Mouse (Mus musculus): Measurements from ENCODE around the gene Lyl1. TPM values are rescaled to one million over a fixed set of nuclear protein-coding genes. Genes with fewer than 3 reads are reported as not detected.

Gene Lyl1
- polyA plus RNA-seq, 1 experiment: 0.04 TPM

- no peaks in the 10 kb centered on the region for H3K27me3 ChIP-seq (ENCODE audit: control insufficient read depth, insufficient read depth, insufficient read length)
- no peak overlapping the region for H3ac ChIP-seq (ENCODE audit: control insufficient read depth, insufficient read length, low read depth)
- H3K4me3 ChIP-seq (ENCODE audit: insufficient read depth, poor library complexity, severe bottlenecking): no peak overlapping the region
- no peaks in the 10 kb centered on the region for H3K79me3 ChIP-seq (ENCODE audit: low read depth)
- peaks cover 78% of the 10 kb centered on the region for H3K79me2 ChIP-seq (ENCODE audit: control insufficient read depth, insufficient read depth)
- peaks cover 9% of the 10 kb centered on the region for H3K36me3 ChIP-seq (ENCODE audit: control insufficient read depth, insufficient read depth)
- TF ChIP-seq FOSL1 (IDR thresholded peaks at IDR 0.05; ENCODE audit: insufficient read depth, low read length, poor library complexity, severe bottlenecking) (no peak), USF1 (IDR thresholded peaks at IDR 0.05; ENCODE audit: low read depth) (no peak), CEBPB (IDR thresholded peaks at IDR 0.05; ENCODE audit: low read depth) (no peak), MYOD1 (IDR thresholded peaks at IDR 0.05; ENCODE audit: control insufficient read depth, insufficient read length, low read depth) (no peak), MYOG (IDR thresholded peaks at IDR 0.05; ENCODE audit: control insufficient read depth, extremely low read depth, insufficient read length) (no peak), CTCF (IDR thresholded peaks at IDR 0.05; ENCODE audit: control insufficient read depth, insufficient read depth, insufficient read length) (no peak), MAX (IDR thresholded peaks at IDR 0.05) (no peak)
Measured at GRCm38 (mm10) chr8:84738266-84738665, 37.0 kb downstream of the Lyl1 start.

GRCm38 (mm10) chr8:84738715-84739400 lies 37.6 kb downstream of the Lyl1 start:
- H3ac ChIP-seq (ENCODE audit: control insufficient read depth, insufficient read length, low read depth): no peak overlapping the region
- H3K36me3 ChIP-seq (ENCODE audit: control insufficient read depth, insufficient read depth): peaks cover 9% of the 10 kb centered on the region
- no peak overlapping the region for H3K4me3 ChIP-seq (ENCODE audit: insufficient read depth, poor library complexity, severe bottlenecking)
- no peaks in the 10 kb centered on the region for H3K79me3 ChIP-seq (ENCODE audit: low read depth)
- H3K27me3 ChIP-seq (ENCODE audit: control insufficient read depth, insufficient read depth, insufficient read length): no peaks in the 10 kb centered on the region
- TF ChIP-seq CEBPB (IDR thresholded peaks at IDR 0.05; ENCODE audit: low read depth) (no peak), FOSL1 (IDR thresholded peaks at IDR 0.05; ENCODE audit: insufficient read depth, low read length, poor library complexity, severe bottlenecking) (no peak), USF1 (IDR thresholded peaks at IDR 0.05; ENCODE audit: low read depth) (no peak)
- H3K79me2 ChIP-seq (ENCODE audit: control insufficient read depth, insufficient read depth): peaks cover 72% of the 10 kb centered on the region

- peaks cover 9% of the 10 kb centered on the region for H3K36me3 ChIP-seq (ENCODE audit: control insufficient read depth, insufficient read depth)
- H3K4me3 ChIP-seq (ENCODE audit: insufficient read depth, poor library complexity, severe bottlenecking): no peak overlapping the region
- H3K79me3 ChIP-seq (ENCODE audit: low read depth): no peaks in the 10 kb centered on the region
- H3ac ChIP-seq (ENCODE audit: control insufficient read depth, insufficient read length, low read depth): no peak overlapping the region
- no peak for TF ChIP-seq USF1 (IDR thresholded peaks at IDR 0.05; ENCODE audit: low read depth)
- no peak for TF ChIP-seq MAX (IDR thresholded peaks at IDR 0.05)
- no peak for TF ChIP-seq CEBPB (IDR thresholded peaks at IDR 0.05; ENCODE audit: low read depth)
- no peak for TF ChIP-seq CTCF (IDR thresholded peaks at IDR 0.05; ENCODE audit: control insufficient read depth, insufficient read depth, insufficient read length)
- TF ChIP-seq MYOG (IDR thresholded peaks at IDR 0.05; ENCODE audit: control insufficient read depth, extremely low read depth, insufficient read length): no peak
- TF ChIP-seq MYOD1 (IDR thresholded peaks at IDR 0.05; ENCODE audit: control insufficient read depth, insufficient read length, low read depth): no peak
- peaks cover 68% of the 10 kb centered on the region for H3K79me2 ChIP-seq (ENCODE audit: control insufficient read depth, insufficient read depth)
- no peaks in the 10 kb centered on the region for H3K27me3 ChIP-seq (ENCODE audit: control insufficient read depth, insufficient read depth, insufficient read length)
Measured at GRCm38 (mm10) chr8:84739401-84739742, 38.1 kb downstream of the Lyl1 start.

GRCm38 (mm10) chr8:84740895-84741843 lies 39.9 kb downstream of the Lyl1 start:
- Histone ChIP-seq H3K4me3 (ENCODE audit: insufficient read depth, poor library complexity, severe bottlenecking) (no peak overlapping the region), H3K27me3 (ENCODE audit: control insufficient read depth, insufficient read depth, insufficient read length) (no peaks in the 10 kb centered on the region), H3K36me3 (ENCODE audit: control insufficient read depth, insufficient read depth) (peaks cover 9% of the 10 kb centered on the region)

GRCm38 (mm10) chr8:84742171-84743053 lies 41.2 kb downstream of the Lyl1 start:
- Histone ChIP-seq H3K27me3 (ENCODE audit: control insufficient read depth, insufficient read depth, insufficient read length) (no peaks in the 10 kb centered on the region), H3K79me2 (ENCODE audit: control insufficient read depth, insufficient read depth) (peaks cover 68% of the 10 kb centered on the region), H3K36me3 (ENCODE audit: control insufficient read depth, insufficient read depth) (peaks cover 9% of the 10 kb centered on the region), H3K4me3 (ENCODE audit: insufficient read depth, poor library complexity, severe bottlenecking) (no peak overlapping the region), H3ac (ENCODE audit: control insufficient read depth, insufficient read length, low read depth) (peak overlapping the region; percentile 69), H3K79me3 (ENCODE audit: low read depth) (no peaks in the 10 kb centered on the region)
- TF ChIP-seq MYOG (IDR thresholded peaks at IDR 0.05; ENCODE audit: control insufficient read depth, extremely low read depth, insufficient read length): no peak
- no peak for TF ChIP-seq FOSL1 (IDR thresholded peaks at IDR 0.05; ENCODE audit: insufficient read depth, low read length, poor library complexity, severe bottlenecking)
- TF ChIP-seq MYOD1 (IDR thresholded peaks at IDR 0.05; ENCODE audit: control insufficient read depth, insufficient read length, low read depth): no peak
- peak; percentile 76 for TF ChIP-seq USF1 (IDR thresholded peaks at IDR 0.05; ENCODE audit: low read depth)
- TF ChIP-seq CEBPB (IDR thresholded peaks at IDR 0.05; ENCODE audit: low read depth): no peak
- TF ChIP-seq CTCF (IDR thresholded peaks at IDR 0.05; ENCODE audit: control insufficient read depth, insufficient read depth, insufficient read length): no peak
- TF ChIP-seq MAX (IDR thresholded peaks at IDR 0.05): peak; percentile 27

More at GRCm38 (mm10) chr8:84740895-84741843, 39.9 kb downstream of the Lyl1 start:
- Histone ChIP-seq H3K79me3 (ENCODE audit: low read depth) (no peaks in the 10 kb centered on the region), H3ac (ENCODE audit: control insufficient read depth, insufficient read length, low read depth) (no peak overlapping the region), H3K79me2 (ENCODE audit: control insufficient read depth, insufficient read depth) (peaks cover 70% of the 10 kb centered on the region)
- no peak for TF ChIP-seq MAX (IDR thresholded peaks at IDR 0.05)
- TF ChIP-seq USF1 (IDR thresholded peaks at IDR 0.05; ENCODE audit: low read depth): no peak
- TF ChIP-seq CTCF (IDR thresholded peaks at IDR 0.05; ENCODE audit: control insufficient read depth, insufficient read depth, insufficient read length): no peak
- TF ChIP-seq MYOG (IDR thresholded peaks at IDR 0.05; ENCODE audit: control insufficient read depth, extremely low read depth, insufficient read length): no peak
- TF ChIP-seq MYOD1 (IDR thresholded peaks at IDR 0.05; ENCODE audit: control insufficient read depth, insufficient read length, low read depth): no peak
- TF ChIP-seq FOSL1 (IDR thresholded peaks at IDR 0.05; ENCODE audit: insufficient read depth, low read length, poor library complexity, severe bottlenecking): no peak
- TF ChIP-seq CEBPB (IDR thresholded peaks at IDR 0.05; ENCODE audit: low read depth): no peak

Measured in C2C12 (cell line).